Mouse (Mus musculus): ENCODE measurements around the gene Armc6.
"Not testable (repeated sequence)": the region's sequence is repeated elsewhere in the genome, so short reads cannot be mapped to it uniquely, and the experiment has no call there.

Armc6 gene

DNA sequence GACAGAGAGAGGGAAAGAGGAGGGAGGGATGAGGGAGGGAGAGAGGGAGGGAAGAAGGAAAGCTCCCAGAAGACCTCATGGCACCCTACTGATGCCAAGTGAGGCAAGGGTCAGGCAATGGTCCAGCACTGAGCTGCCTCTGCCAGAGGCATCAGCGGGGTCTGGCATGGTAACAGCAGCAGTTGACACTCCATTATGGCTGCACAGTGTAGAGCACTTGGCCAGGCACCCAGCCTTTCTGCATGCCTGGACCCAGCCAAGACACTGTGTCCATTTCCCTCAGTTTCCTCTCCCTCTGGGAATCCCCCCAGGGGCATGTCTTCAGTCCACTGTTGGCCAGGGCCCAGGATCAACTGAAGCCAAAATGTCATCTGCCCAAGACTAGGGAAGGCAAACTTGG is 17.7 kb downstream of the Armc6 start:
- no peak for DNase-seq (ENCODE audit: low read depth, low spot score)
- no peaks in the 10 kb centered on the region for H3K27me3 ChIP-seq (ENCODE audit: control insufficient read depth, insufficient read depth, low read length, poor library complexity, severe bottlenecking)

DNA sequence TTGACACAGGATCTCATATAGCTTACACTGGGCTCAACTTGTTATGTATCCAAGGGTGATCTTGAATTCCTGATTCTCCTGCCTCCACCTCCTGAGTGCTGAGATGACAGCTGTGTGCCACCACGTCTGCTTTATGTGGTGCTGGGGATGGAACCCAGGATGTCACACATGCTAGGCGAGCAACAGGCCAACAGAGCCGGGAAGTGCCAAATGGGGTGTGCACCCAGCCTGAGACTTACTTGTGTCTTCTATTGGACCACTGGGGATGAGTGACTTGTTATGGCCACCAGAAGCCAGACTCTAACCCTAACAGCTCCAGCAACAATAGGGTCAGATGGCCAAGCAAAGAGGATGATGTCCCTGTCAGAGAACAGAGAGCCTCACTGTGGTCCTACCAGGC is 18.1 kb downstream of the Armc6 start:
- not testable (repeated sequence) for H3K27me3 ChIP-seq (ENCODE audit: control insufficient read depth, insufficient read depth, low read length, poor library complexity, severe bottlenecking); H3K36me3 ChIP-seq (ENCODE audit: control insufficient read depth, insufficient read depth, low read length, poor library complexity, severe bottlenecking); DNase-seq (ENCODE audit: low read depth, low spot score)

More for the DNA sequence above, 17.7 kb downstream of the Armc6 start:
- H3K36me3 ChIP-seq (ENCODE audit: control insufficient read depth, insufficient read depth, low read length, poor library complexity, severe bottlenecking), result no peaks in the 10 kb centered on the region

DNA sequence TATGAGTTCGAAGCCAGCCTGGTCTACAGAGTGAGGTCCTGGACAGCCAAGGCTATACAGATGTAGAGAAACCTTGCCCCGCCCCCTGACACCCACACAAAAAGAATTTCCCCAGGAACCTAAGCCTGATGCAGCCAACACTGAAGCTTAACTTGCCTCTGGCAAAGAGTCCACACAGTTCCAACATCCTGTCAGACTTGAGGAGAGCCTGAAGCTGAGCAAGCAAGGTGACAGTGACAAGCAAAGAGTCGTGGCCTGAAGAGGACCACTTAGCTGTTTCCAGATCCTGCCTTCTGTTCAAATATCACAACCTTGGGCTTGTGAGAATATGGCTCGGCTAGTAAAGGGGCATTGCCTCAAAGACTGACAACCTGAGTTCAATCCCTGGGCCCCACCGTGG is 19.2 kb downstream of the Armc6 start:
- no peak for DNase-seq (ENCODE audit: low read depth, low spot score)
- Histone ChIP-seq H3K27me3 (ENCODE audit: control insufficient read depth, insufficient read depth, low read length, poor library complexity, severe bottlenecking) (no peaks in the 10 kb centered on the region), H3K36me3 (ENCODE audit: control insufficient read depth, insufficient read depth, low read length, poor library complexity, severe bottlenecking) (no peaks in the 10 kb centered on the region)

DNA sequence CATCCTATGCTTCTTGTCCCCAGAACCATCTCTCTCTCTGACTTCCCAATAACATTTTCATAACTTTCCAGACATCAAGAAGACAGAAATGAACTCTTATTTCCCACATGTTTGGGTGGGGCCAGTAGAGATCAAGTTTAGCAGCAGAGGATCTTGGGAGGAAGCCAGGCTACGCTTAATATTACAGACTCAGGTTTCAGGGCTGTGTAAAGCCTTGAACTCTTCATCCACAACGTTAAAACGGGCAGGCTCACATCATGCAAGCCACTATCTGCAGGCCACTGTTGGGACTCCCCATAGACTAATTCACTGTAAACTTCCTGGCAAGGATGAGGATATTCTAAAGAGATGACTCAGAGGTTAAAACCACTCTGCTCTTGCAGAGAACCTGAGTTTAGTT is 19.9 kb downstream of the Armc6 start:
- no peak for DNase-seq (ENCODE audit: low read depth, low spot score)
- no peaks in the 10 kb centered on the region for H3K36me3 ChIP-seq (ENCODE audit: control insufficient read depth, insufficient read depth, low read length, poor library complexity, severe bottlenecking)
- no peaks in the 10 kb centered on the region for H3K27me3 ChIP-seq (ENCODE audit: control insufficient read depth, insufficient read depth, low read length, poor library complexity, severe bottlenecking)

DNA sequence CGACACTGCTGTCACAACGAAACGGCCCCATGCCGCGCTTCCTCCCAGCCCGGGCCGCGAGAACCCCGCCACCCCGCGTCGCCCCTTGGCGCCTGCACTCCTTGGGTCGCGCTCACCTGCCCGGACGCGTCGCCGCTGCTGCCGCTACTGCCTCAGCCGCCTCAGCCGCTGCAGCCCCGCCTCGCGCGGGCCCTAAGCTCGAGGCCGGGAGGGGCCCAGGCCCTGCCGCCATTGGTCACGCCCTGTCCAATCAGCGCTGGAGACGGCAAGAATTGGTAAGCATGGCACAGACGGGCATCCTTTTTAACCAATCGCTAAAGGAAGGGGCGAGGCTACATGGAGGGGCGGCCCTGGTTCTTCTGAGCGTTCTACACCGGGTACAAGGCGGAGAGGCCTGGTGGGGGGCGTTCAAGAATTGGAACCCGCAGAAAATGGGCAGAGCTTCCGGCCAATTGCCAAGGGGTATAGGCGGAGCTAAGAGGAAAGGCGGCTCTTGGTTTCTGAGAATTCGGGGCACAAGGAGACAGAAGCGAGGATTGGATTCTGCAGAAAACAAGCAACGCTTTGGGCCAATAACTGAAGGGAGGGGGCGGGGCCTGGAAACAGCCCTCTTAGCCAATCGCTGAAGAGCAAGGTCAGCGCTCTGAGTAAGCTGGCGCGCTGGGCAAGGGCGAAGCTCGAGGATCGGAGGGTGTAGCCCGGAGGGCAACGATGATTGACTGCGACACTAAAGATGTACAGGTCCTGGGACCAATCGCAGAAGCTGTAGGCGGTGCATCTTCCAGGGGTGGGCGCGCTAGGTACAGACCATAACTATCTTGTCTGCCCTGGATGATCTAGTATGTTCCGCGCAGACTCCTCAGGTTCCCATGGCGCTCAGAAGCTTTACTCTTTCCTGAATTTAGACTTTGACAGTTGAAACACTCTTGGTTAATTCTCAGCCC is 21.9 kb downstream of the Armc6 start, which contains the start of gene Slc25a42:
Slc25a42 (minus strand) TSS at position 194 of the 944 bp plus-strand sequence.
- H3K36me3 ChIP-seq (ENCODE audit: control insufficient read depth, insufficient read depth, low read length, poor library complexity, severe bottlenecking), result no peaks in the 10 kb centered on the region
- no peaks in the 10 kb centered on the region for H3K27me3 ChIP-seq (ENCODE audit: control insufficient read depth, insufficient read depth, low read length, poor library complexity, severe bottlenecking)
- peak; percentile 98 for DNase-seq (ENCODE audit: low read depth, low spot score)

GRCm38 (mm10) chr8:70211726-70212111 is 22.5 kb downstream of the Armc6 start:
- Histone ChIP-seq H3K27me3 (ENCODE audit: control insufficient read depth, insufficient read depth, low read length, poor library complexity, severe bottlenecking) (no peaks in the 10 kb centered on the region), H3K36me3 (ENCODE audit: control insufficient read depth, insufficient read depth, low read length, poor library complexity, severe bottlenecking) (no peaks in the 10 kb centered on the region)
- DNase-seq (ENCODE audit: low read depth, low spot score), result no peak

DNA sequence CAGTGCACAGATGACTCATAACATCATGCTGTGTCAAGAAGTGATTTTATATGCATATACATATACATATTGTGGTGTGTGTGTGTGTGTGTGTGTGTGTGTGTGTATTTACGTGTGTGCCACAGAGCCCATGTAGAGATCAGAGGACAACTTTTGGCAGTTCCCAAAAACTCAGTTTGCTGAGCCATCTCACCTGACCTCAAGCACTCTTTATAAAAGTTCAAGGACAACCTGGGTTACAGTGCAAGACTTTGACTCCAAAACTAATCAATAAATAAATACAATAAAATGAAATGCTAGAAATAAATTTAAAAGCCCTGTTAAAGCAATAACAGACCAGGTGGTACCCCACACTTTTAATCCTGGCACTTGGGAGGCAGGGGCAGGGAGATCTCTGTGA is 23.0 kb downstream of the Armc6 start:
- Histone ChIP-seq H3K36me3 (ENCODE audit: control insufficient read depth, insufficient read depth, low read length, poor library complexity, severe bottlenecking) (no peaks in the 10 kb centered on the region), H3K27me3 (ENCODE audit: control insufficient read depth, insufficient read depth, low read length, poor library complexity, severe bottlenecking) (no peaks in the 10 kb centered on the region)
- DNase-seq (ENCODE audit: low read depth, low spot score), result no peak

DNA sequence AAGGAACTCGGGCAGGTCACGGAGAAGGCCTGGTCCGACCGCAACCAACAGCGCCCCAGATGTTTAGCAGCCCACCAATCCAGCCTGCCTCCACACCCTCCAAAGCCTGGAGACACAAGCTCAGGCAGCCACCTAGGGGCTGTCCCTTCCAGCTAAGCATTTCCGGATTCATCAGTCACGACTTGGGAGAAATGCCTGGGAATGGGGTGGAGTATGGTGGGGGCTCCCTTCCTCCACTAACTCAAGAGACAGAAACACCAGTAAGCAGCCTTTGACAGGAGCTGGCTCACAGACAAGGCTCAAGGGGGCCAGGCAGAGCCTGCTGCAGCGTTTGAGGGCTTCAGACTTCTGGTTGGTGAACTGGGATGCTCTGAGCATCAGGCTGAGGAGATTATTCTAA is 23.7 kb downstream of the Armc6 start:
- Histone ChIP-seq H3K36me3 (ENCODE audit: control insufficient read depth, insufficient read depth, low read length, poor library complexity, severe bottlenecking) (no peaks in the 10 kb centered on the region), H3K27me3 (ENCODE audit: control insufficient read depth, insufficient read depth, low read length, poor library complexity, severe bottlenecking) (no peaks in the 10 kb centered on the region)
- DNase-seq (ENCODE audit: low read depth, low spot score), result no peak

GRCm38 (mm10) chr8:70208130-70208529 is 26.1 kb downstream of the Armc6 start:
- DNase-seq (ENCODE audit: low read depth, low spot score), result no peak
- no peaks in the 10 kb centered on the region for H3K36me3 ChIP-seq (ENCODE audit: control insufficient read depth, insufficient read depth, low read length, poor library complexity, severe bottlenecking)
- H3K27me3 ChIP-seq (ENCODE audit: control insufficient read depth, insufficient read depth, low read length, poor library complexity, severe bottlenecking), result no peaks in the 10 kb centered on the region

DNA sequence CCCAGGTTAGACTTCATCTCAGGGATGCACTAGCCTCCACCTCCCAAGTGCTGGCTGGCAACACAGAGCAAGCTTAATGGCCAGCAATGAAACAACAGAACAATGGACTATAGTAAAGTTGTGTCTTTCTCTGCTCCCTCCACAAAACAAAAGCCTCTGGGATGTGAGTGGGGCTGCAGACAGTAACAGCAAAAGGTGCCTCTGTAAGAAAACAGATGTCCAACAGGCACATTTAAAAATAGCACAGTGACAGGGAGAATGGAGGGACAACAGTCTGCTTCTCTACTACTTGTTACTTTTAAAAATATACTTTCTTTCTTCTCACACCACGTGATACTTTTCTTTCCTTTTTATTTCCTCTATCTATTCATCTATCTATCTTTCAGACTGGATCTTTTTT is 29.5 kb downstream of the Armc6 start:
- Histone ChIP-seq H3K36me3 (ENCODE audit: control insufficient read depth, insufficient read depth, low read length, poor library complexity, severe bottlenecking) (no peaks in the 10 kb centered on the region), H3K27me3 (ENCODE audit: control insufficient read depth, insufficient read depth, low read length, poor library complexity, severe bottlenecking) (no peaks in the 10 kb centered on the region)
- DNase-seq (ENCODE audit: low read depth, low spot score), result no peak

- no peaks in the 10 kb centered on the region for H3K36me3 ChIP-seq (ENCODE audit: control insufficient read depth, insufficient read depth, low read length, poor library complexity, severe bottlenecking)
- no peaks in the 10 kb centered on the region for H3K27me3 ChIP-seq (ENCODE audit: control insufficient read depth, insufficient read depth, low read length, poor library complexity, severe bottlenecking)
- no peak for DNase-seq (ENCODE audit: low read depth, low spot score)
Observed at GRCm38 (mm10) chr8:70203072-70203471, 31.2 kb downstream of the Armc6 start.

GRCm38 (mm10) chr8:70201417-70201816 is 32.8 kb downstream of the Armc6 start:
- Histone ChIP-seq H3K27me3 (ENCODE audit: control insufficient read depth, insufficient read depth, low read length, poor library complexity, severe bottlenecking) (no peaks in the 10 kb centered on the region), H3K36me3 (ENCODE audit: control insufficient read depth, insufficient read depth, low read length, poor library complexity, severe bottlenecking) (no peaks in the 10 kb centered on the region)
- no peak for DNase-seq (ENCODE audit: low read depth, low spot score)

DNA sequence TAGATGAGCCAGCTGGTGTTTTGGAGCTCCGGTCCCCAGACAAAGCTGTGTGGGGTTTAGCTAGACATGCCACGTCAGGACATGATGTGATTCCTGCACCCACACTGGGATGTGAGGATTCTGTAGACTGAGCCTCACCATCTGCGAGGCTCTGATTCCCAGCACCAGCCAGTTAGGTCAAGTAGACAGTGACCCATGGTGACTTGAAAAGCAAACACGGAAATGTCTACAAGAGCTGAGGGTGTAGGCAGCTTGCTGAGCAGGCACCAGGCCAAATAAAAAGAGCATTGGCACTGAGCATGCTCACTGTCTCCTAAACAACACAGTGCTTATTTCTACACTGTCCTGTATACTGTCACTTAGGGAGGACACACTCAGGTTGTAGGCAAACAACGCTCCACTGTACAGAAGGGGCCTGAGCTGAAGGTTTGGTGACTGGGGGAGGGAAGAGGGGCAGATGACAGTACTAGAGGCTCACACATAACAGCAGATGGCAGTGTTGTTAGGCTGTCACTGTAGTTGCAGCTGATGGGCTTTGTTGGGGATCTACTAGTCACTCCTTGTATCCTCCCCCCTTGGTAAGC is 34.1 kb downstream of the Armc6 start:
- peak; percentile 44 for DNase-seq (ENCODE audit: low read depth, low spot score)
- H3K27me3 ChIP-seq (ENCODE audit: control insufficient read depth, insufficient read depth, low read length, poor library complexity, severe bottlenecking), result no peaks in the 10 kb centered on the region
- H3K36me3 ChIP-seq (ENCODE audit: control insufficient read depth, insufficient read depth, low read length, poor library complexity, severe bottlenecking), result no peaks in the 10 kb centered on the region

GRCm38 (mm10) chr8:70197603-70198002 is 36.7 kb downstream of the Armc6 start:
- DNase-seq (ENCODE audit: low read depth, low spot score), result no peak
- Histone ChIP-seq H3K27me3 (ENCODE audit: control insufficient read depth, insufficient read depth, low read length, poor library complexity, severe bottlenecking) (no peaks in the 10 kb centered on the region), H3K36me3 (ENCODE audit: control insufficient read depth, insufficient read depth, low read length, poor library complexity, severe bottlenecking) (no peaks in the 10 kb centered on the region)

GRCm38 (mm10) chr8:70195762-70196161 is 38.5 kb downstream of the Armc6 start:
- no peaks in the 10 kb centered on the region for H3K36me3 ChIP-seq (ENCODE audit: control insufficient read depth, insufficient read depth, low read length, poor library complexity, severe bottlenecking)
- DNase-seq (ENCODE audit: low read depth, low spot score), result no peak
- no peaks in the 10 kb centered on the region for H3K27me3 ChIP-seq (ENCODE audit: control insufficient read depth, insufficient read depth, low read length, poor library complexity, severe bottlenecking)

Data from splenic B cell, adult 2 months (primary cell).